Mouse (Mus musculus) spleen, postnatal 36 days (tissue): Measurements from ENCODE around the gene Hlf.
A peak's percentile ranks its signal among the peaks of the same experiment; 100 is the strongest.

Experiments
- DNase-seq, 2 experiments: peaks; one replicate each; pipeline ENCODE4 v3.0.0; 2022; ENCODE audit warnings: low spot score in 2 of 2, mixed read lengths in 1 of 2

Hlf gene

DNA sequence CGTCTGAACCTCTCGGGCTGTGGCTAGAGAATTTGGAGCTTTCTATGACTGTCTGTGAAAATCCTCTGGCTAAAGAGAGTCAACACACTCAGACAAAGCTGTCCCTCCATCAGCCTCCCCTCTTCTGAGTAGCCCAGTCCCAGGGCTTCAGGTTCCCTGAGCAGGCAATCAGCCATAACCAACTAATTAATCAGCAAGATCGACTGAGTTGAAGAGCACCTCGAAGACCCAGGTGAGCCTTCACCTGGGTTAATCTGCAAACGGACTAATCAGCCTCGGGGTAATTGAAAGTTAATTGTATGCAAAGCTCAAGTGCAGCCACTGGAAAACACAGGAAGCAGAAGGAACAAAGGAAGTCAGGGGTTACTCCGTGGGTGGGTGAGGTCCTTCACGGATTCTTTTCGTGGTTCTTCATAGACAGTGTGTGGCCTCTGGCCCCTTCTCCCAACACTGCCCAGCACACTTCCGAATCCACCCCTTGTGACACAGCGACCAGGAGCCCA, 19.9 kb downstream of the Hlf start:
- DNase-seq: no peak

DNA sequence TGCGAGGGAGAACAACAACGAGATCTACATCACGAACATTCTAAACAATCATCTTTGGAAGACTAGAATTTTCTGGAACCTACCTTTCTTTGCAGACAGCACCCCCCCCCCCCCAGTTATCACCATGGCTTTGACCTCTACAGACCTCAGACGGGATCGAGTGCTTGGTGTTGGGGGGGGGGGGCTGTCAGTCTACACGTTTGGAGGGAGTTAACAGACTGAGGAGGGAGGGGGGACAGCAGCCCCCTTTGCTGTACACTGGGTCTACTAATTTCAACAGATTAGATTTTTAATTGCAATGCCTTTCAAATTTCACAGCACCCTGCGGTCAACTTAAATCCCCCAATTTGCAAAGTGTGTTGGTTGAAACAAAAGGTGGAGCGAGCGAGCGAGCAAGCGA, 20.3 kb downstream of the Hlf start:
- no peak for DNase-seq

DNA sequence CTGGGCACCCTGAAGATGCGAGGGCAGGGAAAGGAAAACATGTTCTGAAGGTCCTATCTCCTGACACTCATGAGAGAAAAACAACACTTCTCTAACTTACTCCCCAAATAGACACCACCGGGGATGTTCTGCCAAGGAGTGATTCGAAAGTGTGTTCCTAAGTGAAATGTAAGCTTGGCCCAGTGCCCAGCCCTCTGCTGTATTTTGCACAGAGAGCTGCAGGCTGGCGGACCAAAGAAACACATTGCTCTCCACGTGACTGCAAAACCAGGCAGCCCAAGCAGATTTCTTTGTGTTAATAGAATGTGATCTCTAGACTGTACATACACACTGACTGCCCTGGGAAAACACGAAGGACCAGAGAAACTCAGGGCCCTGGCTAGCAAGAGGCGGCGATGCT, 21.1 kb downstream of the Hlf start:
- DNase-seq: peak; percentile 6 to 21

DNA sequence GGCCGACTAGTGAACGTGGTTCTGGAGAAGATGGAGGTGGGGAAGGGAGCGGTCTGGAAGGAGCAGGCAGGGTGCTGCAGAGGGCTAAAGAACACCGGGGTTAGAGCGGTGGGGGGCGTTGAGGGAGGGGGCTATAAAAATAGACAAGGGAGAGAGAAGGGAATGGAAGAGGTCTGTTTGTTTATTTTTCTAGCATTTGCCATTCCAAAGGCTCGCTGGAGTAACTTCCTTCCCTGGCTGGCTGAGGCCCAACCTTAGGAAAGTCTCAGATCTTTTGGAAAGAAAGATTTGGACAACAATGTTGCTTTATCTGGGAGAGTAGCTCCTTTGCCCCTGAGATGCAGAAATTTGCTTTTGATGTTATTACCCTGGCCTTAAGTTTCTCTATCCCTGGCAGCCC, 21.6 kb downstream of the Hlf start:
- no peak for DNase-seq

DNA sequence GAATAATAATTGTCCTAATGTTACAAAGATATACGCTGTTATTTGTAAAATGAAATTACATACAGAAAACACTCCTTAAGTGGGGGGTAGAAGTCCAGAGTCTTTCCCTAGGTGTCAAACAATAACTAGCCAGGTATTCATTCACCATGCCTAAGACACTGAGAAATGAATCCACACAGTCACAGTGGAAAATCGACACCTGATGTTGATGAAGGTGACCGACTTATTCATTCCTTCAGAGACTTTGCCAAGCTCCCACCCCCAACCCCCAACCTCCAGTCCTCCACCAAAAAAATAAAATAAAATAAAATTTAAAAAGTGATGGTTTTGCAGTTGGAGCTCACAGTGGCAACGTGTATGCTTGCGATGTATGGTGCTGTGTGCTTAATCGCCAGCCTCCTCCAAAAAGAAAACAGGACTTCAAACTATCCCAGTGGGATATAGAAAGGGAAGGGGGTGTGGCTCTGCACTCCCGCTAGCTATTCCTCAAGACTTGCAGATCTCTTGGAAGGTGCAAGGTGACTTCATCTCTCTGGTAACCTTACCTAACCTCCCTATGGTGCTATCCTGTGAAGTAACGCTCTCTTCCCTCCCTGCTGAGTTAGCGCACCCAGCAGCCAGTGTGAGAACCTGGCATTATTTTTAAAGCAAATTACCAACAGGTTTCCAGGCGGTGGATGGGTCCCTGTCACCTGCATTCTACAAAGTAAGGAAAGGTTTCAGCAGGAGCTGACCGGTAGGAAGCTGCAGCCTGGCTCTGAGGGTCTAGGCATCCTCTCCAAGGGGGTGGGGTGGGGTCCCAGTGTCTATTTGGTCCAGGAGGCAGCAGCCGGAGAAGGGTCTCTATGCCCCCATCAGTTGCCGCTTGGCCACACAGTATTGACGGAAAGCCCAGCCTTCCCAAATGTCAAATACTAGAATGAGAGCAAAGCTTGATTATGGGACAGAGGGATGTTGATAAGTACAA, 22.5 kb downstream of the Hlf start:
- no peak for DNase-seq

DNA sequence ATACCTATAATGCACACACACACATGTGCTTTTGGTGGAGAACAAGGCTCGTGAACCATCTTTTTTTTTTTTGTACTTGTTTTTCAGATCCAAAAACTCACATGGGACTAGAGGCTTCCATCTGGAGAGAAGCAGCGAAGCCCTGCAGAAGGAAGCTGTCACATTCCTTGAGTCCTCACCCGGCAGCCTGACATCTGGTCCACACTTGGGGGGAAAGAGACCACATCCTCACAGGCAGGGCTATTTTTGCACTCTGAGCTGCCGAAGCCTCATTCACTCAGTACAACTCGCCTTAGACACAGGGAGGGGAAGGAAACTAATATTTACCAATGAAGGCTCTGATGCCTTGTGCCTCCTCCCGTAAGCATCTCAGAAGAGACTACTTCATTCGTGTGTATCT, 25.8 kb downstream of the Hlf start:
- DNase-seq: no peak

DNA sequence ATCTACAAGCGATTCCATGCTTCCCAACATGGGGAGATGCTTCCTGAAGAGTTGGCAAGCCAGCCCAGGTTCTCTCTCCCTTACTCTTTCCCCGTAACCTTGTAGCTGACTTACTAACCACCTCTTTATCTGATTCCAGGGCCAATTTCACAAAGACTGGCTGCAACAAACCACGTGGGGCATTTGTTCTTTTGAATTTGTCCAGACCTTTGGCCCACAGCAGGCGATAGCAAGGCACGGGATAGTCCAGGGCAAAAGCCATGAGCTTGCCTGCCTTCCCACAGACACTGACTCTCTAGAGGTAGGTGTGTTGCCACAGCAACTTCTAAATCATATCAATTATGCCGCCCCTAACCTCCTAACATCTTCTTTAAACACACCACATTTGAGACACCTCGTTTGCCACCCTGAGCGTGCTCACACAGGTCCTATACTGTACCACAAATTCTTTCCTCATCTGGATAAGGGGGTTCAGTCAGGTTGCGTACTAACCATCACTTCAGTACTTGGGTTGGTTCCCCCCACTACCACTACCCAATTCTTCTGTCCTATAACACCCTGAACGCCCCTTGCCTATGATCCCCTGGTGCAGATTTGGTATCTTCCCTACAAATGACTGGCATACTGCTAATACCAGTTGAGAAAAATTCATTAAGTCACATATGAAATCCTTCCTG, 26.7 kb downstream of the Hlf start:
- DNase-seq: no peak

DNA sequence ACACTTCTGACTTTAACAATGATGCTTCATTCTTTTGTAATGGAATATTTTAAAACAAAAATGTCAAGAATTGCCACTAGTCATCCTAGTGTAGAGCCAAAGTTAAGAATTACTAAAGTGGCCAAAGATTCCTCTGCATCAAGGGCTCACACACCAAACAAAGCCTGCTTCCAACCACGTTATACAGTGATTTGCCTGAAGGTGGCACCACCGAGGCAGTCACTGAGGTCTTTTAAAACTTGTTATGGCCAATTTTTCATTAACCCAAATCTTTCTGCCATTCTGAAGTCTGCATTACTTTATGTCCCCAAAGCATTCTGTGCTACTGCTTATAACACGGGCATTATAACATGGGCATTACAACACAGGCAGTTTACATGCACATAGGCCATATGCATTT, 27.3 kb downstream of the Hlf start:
- no peak for DNase-seq

DNA sequence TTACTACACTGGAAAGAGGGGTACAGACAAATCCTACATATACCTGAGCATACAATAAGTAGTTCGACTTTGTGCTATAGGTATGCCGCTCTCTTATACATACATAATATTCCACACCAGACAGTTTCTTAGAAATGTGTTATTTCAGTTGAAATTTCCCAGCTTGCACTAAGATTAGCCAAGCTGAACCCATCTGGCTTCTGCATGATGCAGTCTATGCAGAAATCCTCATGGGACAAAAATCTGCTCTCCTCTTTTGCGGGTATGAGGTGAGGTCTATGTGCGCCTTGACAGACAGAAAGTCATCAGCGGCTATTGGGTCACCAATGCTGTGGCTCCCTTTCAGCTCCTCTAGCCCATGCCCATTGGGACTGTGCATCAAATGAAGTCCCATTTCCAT, 30.2 kb downstream of the Hlf start:
- DNase-seq: no peak

DNA sequence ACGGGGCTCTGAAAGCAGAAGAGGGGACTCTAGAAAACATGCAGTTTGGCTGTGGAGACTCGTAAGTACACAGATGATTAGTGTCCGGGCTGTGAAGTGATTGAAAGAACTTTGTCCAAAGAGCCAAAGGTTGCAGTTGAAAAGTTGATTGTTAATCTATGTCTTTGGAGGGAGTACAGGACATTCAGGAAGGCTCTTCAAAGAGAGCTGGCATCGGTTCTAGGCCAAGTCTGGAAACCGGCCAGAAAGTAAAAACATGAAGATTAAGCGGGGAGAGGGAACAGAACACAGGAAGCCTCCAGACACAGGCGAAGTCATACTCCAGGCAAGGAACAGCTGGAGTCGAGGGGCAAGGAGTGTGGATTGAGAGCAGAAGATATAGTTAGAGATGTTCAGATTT, 32.6 kb downstream of the Hlf start:
- DNase-seq: no peak

DNA sequence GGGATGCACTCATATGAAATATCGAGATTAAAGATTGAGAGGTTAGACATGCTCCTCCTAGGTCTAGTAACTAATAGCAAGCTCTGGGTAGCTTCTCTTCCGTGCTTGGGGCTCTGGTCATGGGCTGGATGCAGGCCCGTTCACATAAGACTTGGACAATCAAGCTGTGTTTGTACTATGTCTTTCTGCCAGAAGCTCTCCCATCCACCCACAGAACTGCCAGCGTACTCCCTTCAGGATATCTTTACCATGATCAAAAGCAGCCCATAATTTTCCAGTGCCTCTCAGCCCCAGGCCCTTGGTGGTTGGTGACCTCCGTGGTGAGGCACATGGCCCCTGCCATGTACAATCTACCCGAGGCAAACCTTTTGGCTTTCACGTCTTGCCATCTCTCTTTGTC, 33.3 kb downstream of the Hlf start:
- DNase-seq: no peak

DNA sequence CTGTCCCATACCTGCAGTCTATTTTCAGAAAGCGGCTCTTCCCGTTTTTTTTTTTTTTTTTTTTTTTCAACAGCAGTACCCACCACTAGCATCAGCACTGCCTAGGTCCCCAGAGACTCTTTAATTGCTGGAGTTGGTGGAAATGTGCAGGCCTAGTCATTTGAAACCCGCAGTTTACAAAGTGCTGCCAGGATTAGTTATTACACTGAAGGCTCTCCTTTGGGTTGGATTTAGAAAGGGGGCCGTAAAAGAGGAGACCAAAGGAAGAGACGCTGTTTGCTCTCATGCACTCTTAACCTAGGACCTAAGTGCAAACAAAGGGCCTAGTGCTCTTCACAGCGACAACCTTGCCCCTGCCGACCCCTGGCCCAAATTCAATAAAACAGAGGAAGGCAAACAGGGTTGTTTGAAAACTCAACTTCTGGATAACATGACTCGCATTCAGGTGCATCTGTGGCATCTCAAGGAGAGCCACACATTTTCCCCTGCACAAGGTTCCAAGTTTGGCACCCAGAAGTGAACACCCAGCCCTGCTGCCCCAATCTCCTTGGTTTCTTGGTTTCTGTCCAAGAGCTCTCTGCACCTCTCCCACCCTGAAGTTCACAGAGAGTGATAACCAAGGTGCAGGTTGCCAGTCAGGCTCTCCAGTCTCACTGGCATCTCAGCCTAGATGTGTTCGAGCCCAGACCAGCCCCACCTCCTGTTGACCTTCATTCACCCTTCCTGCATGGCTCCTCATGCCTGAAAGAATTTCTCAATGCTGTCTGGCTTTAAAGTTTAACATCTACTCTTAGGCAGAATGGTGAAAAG, 34.0 kb downstream of the Hlf start:
- no peak for DNase-seq

DNA sequence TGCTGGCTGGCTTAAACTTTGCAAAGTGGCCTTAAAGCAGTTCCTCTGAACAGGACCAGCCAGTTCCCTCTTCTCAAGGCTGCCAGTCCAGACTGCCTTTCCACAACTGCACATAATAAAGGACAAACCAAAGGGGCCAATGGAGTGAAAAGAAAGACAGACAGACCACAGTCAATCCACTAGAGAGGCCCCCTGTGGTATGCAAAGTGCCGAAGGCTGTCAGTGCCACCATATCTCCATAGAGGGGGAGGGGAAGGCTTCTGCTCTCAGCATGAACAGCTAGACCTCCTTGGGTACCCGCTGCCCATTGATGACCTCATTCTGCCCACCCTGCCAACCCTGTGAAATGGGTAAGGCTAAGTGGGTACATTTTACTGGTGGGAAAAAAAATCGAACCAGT, 34.7 kb downstream of the Hlf start:
- DNase-seq: no peak

DNA sequence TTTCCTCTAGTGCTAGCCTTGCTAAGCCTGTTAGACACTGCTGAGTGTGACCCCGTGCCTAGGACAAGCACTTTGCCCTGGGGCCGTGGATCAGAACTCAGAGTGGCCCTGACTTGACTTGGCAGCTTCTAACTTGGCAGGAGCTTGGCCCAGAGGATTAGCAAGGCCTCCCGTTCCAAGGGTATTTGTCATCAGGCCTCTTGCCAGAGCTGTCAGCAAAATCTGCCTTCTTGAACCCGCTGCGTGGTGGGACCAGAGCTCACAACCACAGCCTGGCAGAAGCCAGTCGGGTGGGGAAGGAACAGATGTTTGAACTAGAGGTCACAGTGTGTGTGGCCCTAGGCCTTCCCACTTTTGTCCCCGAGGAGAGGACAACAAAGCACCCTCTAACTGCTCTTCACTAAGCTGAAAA, 35.4 kb downstream of the Hlf start:
- DNase-seq: peak; percentile 13 to 14

DNA sequence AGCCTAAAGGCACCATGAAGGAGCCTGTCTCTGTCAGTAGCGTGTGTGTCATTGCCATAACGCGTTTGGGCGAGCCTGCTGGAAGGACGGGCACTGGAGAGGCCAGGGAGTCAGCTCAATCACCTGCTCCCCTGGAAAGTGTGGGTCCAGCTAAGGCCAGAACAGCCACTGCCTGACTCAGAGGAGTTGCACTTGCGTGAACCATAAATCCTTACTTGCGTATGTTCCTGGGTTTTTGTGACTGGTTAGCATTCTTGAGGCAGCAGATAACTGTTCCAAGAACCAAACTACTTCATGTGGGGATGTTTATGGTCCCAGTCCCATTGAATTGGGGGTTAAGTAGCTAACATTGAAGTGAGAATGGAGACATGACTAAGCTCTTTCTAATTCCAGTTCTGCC, 38.0 kb downstream of the Hlf start:
- DNase-seq: no peak

DNA sequence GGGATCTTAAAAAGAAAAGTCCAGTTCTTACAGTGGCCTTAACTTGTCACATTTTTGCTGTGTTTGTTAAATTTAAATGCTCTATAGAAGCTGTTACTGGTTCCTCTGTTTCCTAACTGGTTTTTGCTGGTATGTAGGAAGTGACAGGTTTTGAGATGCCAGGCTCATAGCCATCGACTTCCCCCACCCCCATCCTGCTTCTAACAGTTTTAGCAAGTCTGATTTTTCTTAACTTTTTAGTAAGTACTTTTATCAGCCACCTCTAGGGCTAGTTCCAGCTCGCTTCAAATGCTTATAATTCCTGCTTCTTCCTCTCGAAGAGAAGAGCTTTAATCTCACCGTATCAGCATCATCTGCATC, 40.6 kb downstream of the Hlf start:
- no peak for DNase-seq

DNA sequence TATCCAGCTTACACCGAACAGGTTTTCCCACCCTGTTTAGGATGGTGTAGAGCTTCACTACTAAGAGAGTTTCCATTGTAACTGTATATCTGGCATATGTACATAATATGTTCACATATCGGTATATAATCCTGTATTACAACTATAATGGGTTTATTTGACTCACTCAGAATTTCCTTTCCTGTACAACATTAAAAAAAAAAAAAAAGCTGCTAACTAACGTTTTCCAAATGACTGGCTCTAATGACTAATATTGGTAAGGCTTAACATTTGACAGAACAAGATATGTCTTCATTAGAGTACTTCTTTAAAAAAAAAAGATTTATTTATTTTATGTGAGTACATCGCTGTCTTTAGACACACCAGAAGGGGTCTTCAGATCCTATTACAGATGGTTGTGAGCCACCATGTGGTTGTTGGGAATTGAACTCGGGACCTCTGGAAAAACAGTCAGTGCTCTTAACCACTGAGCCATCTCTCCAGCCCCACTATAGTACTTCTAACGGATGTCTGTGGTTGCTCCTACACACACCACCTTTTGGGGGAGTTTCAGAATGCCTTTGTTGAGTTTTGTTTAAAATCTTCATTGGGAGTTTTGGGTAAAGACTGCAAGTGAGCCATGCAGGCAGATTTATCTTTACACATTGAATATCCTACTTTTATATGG, 41.1 kb downstream of the Hlf start:
- DNase-seq: no peak

DNA sequence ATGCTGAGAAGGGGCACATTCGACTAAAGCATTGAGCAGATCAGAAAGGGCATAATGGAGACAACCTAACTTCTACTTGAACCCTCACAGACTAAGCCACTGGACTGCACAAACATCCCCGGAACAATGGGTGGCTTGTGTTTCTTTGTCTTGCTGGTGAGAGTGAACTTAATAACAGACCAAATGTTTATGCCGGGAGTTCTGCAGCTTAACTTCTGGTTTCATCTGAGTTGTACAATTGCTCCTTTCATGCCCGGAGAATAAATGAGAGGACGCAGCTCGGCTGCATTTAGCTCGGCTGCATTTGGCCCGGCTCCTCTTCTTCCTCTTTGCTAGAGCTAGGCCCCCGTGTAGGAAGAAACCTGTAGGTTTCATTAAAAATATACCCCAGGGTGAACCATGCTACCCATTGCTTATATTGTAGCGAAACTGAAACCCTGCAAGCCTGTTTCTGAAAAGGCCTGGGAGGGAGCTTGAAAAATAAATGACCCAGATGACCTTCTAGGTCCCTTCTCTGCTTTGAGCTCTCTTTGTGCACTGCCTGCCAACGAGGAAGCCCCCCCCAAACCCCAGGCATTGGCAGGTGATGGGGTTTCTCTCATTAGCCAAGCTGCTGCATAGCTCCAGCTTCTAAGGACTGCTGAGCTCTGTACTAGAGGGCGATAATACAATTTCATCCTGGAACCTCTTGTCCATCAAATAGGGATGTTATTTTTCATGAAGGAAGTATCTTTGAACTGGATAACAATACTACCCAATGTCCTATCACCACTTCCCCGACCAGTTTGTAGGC, 42.8 kb downstream of the Hlf start:
- no peak for DNase-seq

DNA sequence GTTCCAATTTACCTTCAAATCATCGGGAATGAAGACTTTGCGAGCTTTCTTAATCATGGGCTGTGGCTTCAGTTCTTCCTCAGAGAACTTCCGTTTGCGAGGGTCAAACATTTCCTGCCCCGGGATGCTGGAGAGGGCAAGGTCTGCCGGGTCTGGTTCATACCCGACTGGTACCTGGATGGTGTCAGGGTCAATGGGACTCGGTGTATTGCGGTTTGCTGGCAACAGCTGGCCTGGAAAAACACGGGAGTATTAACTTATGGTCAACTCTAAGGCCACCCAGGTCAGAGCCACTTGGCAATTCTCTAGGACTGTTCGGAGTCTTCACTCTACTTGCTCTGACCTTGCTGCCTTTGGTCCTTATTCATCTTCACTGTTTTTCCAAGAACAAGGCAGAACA, 44.9 kb downstream of the Hlf start:
- no peak for DNase-seq

DNA sequence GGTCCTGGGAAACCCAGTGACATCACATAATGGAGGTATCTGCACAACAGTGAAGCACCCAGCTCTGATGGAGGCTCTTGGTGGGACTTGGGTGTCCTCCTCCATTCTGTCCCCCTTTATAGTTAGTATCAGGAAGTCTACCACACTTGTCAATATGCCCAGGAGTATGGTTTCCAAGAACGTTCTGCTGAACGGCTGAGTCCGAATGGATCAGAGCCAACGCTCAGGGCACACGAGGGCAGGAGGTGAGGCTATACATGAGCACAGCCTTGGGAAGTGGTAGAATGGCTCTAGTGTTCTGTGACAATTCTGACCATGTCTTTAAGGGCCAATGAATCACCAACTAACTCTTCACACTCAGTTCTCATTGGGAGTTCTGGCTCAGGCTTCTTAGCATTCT, 47.8 kb downstream of the Hlf start:
- DNase-seq: no peak

DNA sequence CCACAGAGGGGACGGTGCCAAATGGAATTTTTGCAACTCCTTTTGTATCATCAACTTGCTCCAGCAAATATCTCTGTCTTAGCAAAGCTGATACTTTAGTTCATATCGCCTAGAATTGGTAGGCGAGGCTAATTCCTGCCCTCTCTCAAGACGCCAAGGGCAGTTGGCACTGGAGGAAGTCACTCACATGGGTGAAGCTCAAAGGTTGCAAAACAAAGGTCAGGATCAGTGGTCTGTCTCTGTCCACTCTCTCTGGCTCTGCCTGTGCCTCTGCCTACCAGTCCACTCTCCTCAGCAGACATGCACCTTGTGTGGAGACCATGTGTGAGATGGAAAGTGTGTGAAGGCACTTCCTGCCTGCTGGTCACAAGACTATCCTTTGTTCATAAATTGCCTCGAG, 48.4 kb downstream of the Hlf start:
- DNase-seq: no peak
